Mouse (Mus musculus) small intestine, adult 2 months (tissue): ENCODE data around the gene Spi1. TPM values are rescaled to one million over a fixed set of nuclear protein-coding genes. Genes with fewer than 3 reads are reported as not detected.

Experiments
- H3K27ac ChIP-seq: fragments of 200-500 bp; 2 replicates; pipeline ENCODE4 v1.5.1; 2012; ENCODE audit warnings: low read depth, low read length, control low read depth, inconsistent platforms; ENCODE audit not compliant: insufficient read depth
- H3K27me3 ChIP-seq: fragments of 200-500 bp; 2 replicates; pipeline ENCODE4 v1.6.1; 2012; ENCODE audit warnings: mild to moderate bottlenecking, moderate library complexity, low read length, inconsistent platforms; ENCODE audit not compliant: control insufficient read depth, insufficient read depth
- H3K36me3 ChIP-seq: fragments of 200-500 bp; 2 replicates; pipeline ENCODE4 v1.6.1; 2012; ENCODE audit warnings: mild to moderate bottlenecking, low read length, control low read depth, inconsistent platforms; ENCODE audit not compliant: control insufficient read depth, insufficient read depth
- H3K4me1 ChIP-seq: fragments of 200-500 bp; 2 replicates; pipeline ENCODE4 v1.6.1; 2012; ENCODE audit warnings: low read length, inconsistent platforms, mixed read lengths; ENCODE audit not compliant: control insufficient read depth, insufficient read depth, insufficient read length
- H3K4me3 ChIP-seq: fragments of 200-500 bp; 2 replicates; pipeline ENCODE4 v1.5.1; 2012; ENCODE audit warnings: low read depth, mild to moderate bottlenecking, control low read depth, inconsistent platforms, low read length, moderate library complexity
- CTCF ChIP-seq: fragments of 200-500 bp; IDR thresholded peaks from 2 replicates; pipeline ENCODE4 v1.5.1; 2012; ENCODE audit warnings: low read depth, mild to moderate bottlenecking, control low read depth, inconsistent platforms, low read length, moderate library complexity, mixed read lengths; ENCODE audit not compliant: insufficient replicate concordance, insufficient read length; ENCODE audit errors: extremely low read depth
- POLR2A ChIP-seq: fragments of 200-500 bp; IDR thresholded peaks from 2 replicates; pipeline ENCODE4 v1.6.1; 2012; ENCODE audit warnings: low read depth, mild to moderate bottlenecking, control low read depth, inconsistent platforms, low read length, moderate library complexity
- WGBS: fragments of 180-500 bp; shearing (Covaris S2); methylation state at CpG from one replicate; pipeline ENCODE4 v1.1.7; 2018; 5-methylcytosine and 5-hydroxymethylcytosine counted together
- polyA plus RNA-seq: library from polyadenylated mRNA; depleted of rRNA; stranded (reverse); fragments of >200 nt; gene quantifications from 2 replicates; pipeline ENCODE4 v1.2.3, GENCODE M21; 2012

The Spi1 gene
- polyA plus RNA-seq, 1 experiment, result 28.8 TPM

- no peaks in the 10 kb centered on the region for H3K27me3 ChIP-seq
- H3K36me3 ChIP-seq, result peaks cover 69% of the 10 kb centered on the region
- TF ChIP-seq POLR2A (no peak), CTCF (peak; percentile 28; the same call in 1 of the 2 replicates)
- H3K27ac ChIP-seq, result no peak overlapping the region
- no peaks in the 10 kb centered on the region for H3K4me1 ChIP-seq
- 81% methylated on average over 10 of the region's 10 CpGs for WGBS
- no peak overlapping the region for H3K4me3 ChIP-seq
Measured at GRCm38 (mm10) chr2:91060544-91061355, 21.4 kb upstream of the Spi1 start.

- TF ChIP-seq POLR2A (no peak), CTCF (no peak)
- no peaks in the 10 kb centered on the region for H3K27me3 ChIP-seq
- 77% methylated on average over 6 of the region's 6 CpGs for WGBS
- peaks cover 57% of the 10 kb centered on the region for H3K36me3 ChIP-seq
- no peak overlapping the region for H3K4me3 ChIP-seq
- H3K27ac ChIP-seq, result no peak overlapping the region
- H3K4me1 ChIP-seq, result no peaks in the 10 kb centered on the region
Measured at GRCm38 (mm10) chr2:91061849-91062481, 20.2 kb upstream of the Spi1 start.

- WGBS, result 89% methylated on average over 16 of the region's 16 CpGs
- no peak for TF ChIP-seq POLR2A
- no peak for TF ChIP-seq CTCF
- peaks cover 48% of the 10 kb centered on the region for H3K36me3 ChIP-seq
- no peaks in the 10 kb centered on the region for H3K27me3 ChIP-seq
- no peak overlapping the region for H3K27ac ChIP-seq
- no peak overlapping the region for H3K4me3 ChIP-seq
- no peaks in the 10 kb centered on the region for H3K4me1 ChIP-seq
Measured at GRCm38 (mm10) chr2:91062779-91063606, 19.2 kb upstream of the Spi1 start.

GRCm38 (mm10) chr2:91064211-91064610 lies 18.0 kb upstream of the Spi1 start:
- 91% methylated on average over 6 of the region's 6 CpGs for WGBS
- Histone ChIP-seq H3K36me3 (peaks cover 37% of the 10 kb centered on the region), H3K27ac (no peak overlapping the region), H3K4me3 (no peak overlapping the region), H3K4me1 (no peaks in the 10 kb centered on the region), H3K27me3 (no peaks in the 10 kb centered on the region)
- no peak for TF ChIP-seq CTCF
- no peak for TF ChIP-seq POLR2A

GRCm38 (mm10) chr2:91065544-91065943 lies 16.6 kb upstream of the Spi1 start:
- Histone ChIP-seq H3K27me3 (no peaks in the 10 kb centered on the region), H3K27ac (no peak overlapping the region), H3K4me3 (no peak overlapping the region), H3K4me1 (0 out of 2 replicates have a peak, but pooled peaks cover under 1% of the 10 kb centered on the region), H3K36me3 (peaks cover 27% of the 10 kb centered on the region)
- 54% methylated on average over 3 of the region's 3 CpGs for WGBS
- TF ChIP-seq CTCF (peak; percentile 71; the same call in 1 of the 2 replicates), POLR2A (no peak)

- WGBS, result 85% methylated on average over 3 of the region's 3 CpGs
- peaks cover 8% of the 10 kb centered on the region; the same call in 1 of the 2 replicates for H3K4me1 ChIP-seq
- H3K27ac ChIP-seq, result no peak overlapping the region
- H3K27me3 ChIP-seq, result no peaks in the 10 kb centered on the region
- no peak overlapping the region for H3K4me3 ChIP-seq
- peaks cover 22% of the 10 kb centered on the region for H3K36me3 ChIP-seq
- TF ChIP-seq CTCF (no peak), POLR2A (no peak)
Measured at GRCm38 (mm10) chr2:91066455-91066854, 15.7 kb upstream of the Spi1 start.
